Mouse (Mus musculus) Patski (cell line): ENCODE results near the gene Grik1. TPM values are rescaled to one million over a fixed set of nuclear protein-coding genes. Genes with fewer than 3 reads are reported as not detected.

ENCODE experiments used
- ATAC-seq: fragments of 100-300 bp; one replicate; pipeline ENCODE4 v1.8.0; 2021
- CTCF ChIA-PET: fragments of 350-600 bp; sonication (Branson Sonifier 250); formaldehyde crosslinking; loops from one replicate; lab custom pipeline; 2022; ENCODE audit warnings: inconsistent platforms; lab: Charles Lee
- POLR2A ChIA-PET: fragments of 350-600 bp; sonication (Branson Sonifier 250); formaldehyde crosslinking; loops from one replicate; lab custom pipeline; 2022; ENCODE audit warnings: antibody characterized with exemption, inconsistent platforms; lab: Charles Lee
- DNase-seq: peaks from one replicate; pipeline ENCODE4 v3.0.0-alpha.2; 2011; ENCODE audit warnings: low read depth, low spot score
- H3K27me3 ChIP-seq: fragments of 371-371 bp; one replicate; pipeline ENCODE4 v1.5.1; 2021
- CTCF ChIP-seq: fragments of 100-300 bp; IDR thresholded peaks from one replicate; pipeline ENCODE4 v1.5.1; 2021
- in situ Hi-C: fragments of 300-500 bp; cut with MboI; formaldehyde crosslinking; loops from 3 replicates; pipeline ENCODE4 v1.11.1; 2018; ENCODE audit warnings: low pct_unique_long_range_greater_than_20kb, mixed read lengths
- polyA plus RNA-seq: library from polyadenylated mRNA; unstranded; gene quantifications from one replicate; pipeline ENCODE4 v1.2.3, GENCODE M21; 2021

Grik1 gene
- polyA plus RNA-seq, 1 experiment from 2014 or later: not detected

- no peak for TF ChIP-seq CTCF
- POLR2A ChIA-PET: no interaction called here
- no peak for ATAC-seq
- no peak for DNase-seq
- H3K27me3 ChIP-seq: no peaks in the 10 kb centered on the region
- in situ Hi-C loops: no loop called here
- CTCF ChIA-PET: no interaction called here
Measured at GRCm38 (mm10) chr16:87875927-87876326, 414.1 kb downstream of the Grik1 start.

GRCm38 (mm10) chr16:87864526-87864925, 425.5 kb downstream of the Grik1 start:
- no peak for DNase-seq
- POLR2A ChIA-PET: no interaction called here
- no peak for ATAC-seq
- CTCF ChIA-PET: no interaction called here
- no peak for TF ChIP-seq CTCF
- in situ Hi-C loops: no loop called here
- no peaks in the 10 kb centered on the region for H3K27me3 ChIP-seq

- TF ChIP-seq CTCF: no peak
- no peak for DNase-seq
- ATAC-seq: no peak
- in situ Hi-C loops: no loop called here
- no peaks in the 10 kb centered on the region for H3K27me3 ChIP-seq
- ChIA-PET CTCF (no interaction called here), POLR2A (no interaction called here)
Measured at GRCm38 (mm10) chr16:87861722-87862121, 428.3 kb downstream of the Grik1 start.

GRCm38 (mm10) chr16:87853451-87854085, 436.5 kb downstream of the Grik1 start:
- TF ChIP-seq CTCF: no peak
- DNase-seq: no peak
- H3K27me3 ChIP-seq: no peaks in the 10 kb centered on the region
- POLR2A ChIA-PET: no interaction called here
- in situ Hi-C loops: no loop called here
- CTCF ChIA-PET: interaction anchor here (0.6 to 1.5 kb wide), 2 partner anchors 10 to 75 kb away, joined by 3 to 4 read pairs; no protein-coding TSS in a partner anchor
- ATAC-seq: no peak

- TF ChIP-seq CTCF: no peak
- POLR2A ChIA-PET: no interaction called here
- no peak for DNase-seq
Measured at GRCm38 (mm10) chr16:87851550-87851949, 438.5 kb downstream of the Grik1 start.

GRCm38 (mm10) chr16:87848799-87849198, 441.3 kb downstream of the Grik1 start:
- no peaks in the 10 kb centered on the region for H3K27me3 ChIP-seq
- DNase-seq: no peak
- ATAC-seq: no peak
- in situ Hi-C loops: no loop called here
- POLR2A ChIA-PET: no interaction called here
- TF ChIP-seq CTCF: no peak
- CTCF ChIA-PET: no interaction called here

More at GRCm38 (mm10) chr16:87851550-87851949, 438.5 kb downstream of the Grik1 start:
- no peaks in the 10 kb centered on the region for H3K27me3 ChIP-seq
- CTCF ChIA-PET: no interaction called here
- no peak for ATAC-seq
- in situ Hi-C loops: no loop called here

Other genes with a start within 250 kb of the Grik1 start
- not detected for gene Cldn17, start 216.7 kb upstream of the Grik1 start, polyA plus RNA-seq